ENCODE assay signal across 20 mouse cellular contexts in genomic region chr12:38824405-38824804, GRCm38 (mm10). TPM values are rescaled to one million over a fixed set of nuclear protein-coding genes. Genes with fewer than 3 reads are reported as not detected.
DNase-seq lines count a peak whose midpoint lies in the region; ATAC-seq and TF ChIP-seq lines count a peak whose summit lies in the region.
"Had no signal": no experiment of that assay in that cellular context is flagged by ENCODE, and none has a peak within 500 bp of the region (broad histone marks: within the 10 kb centered on the region; RNA-seq: fewer than 3 reads in every experiment).

No protein-coding gene starts in this region.

- no peak for TF ChIP-seq EP300 in stomach, postnatal 0 days (optimal IDR thresholded peaks at IDR 0.05)

- TF ChIP-seq CTCF in stomach, postnatal 0 days (IDR thresholded peaks at IDR 0.05; ENCODE audit: low read depth): no peak

- H3K27ac ChIP-seq in hindbrain, embryonic 14.5 days: no peak overlapping the region
- no peak overlapping the region for H3K27ac ChIP-seq in hindbrain, embryonic 10.5 days
- H3K27ac ChIP-seq in stomach, embryonic 16.5 days (ENCODE audit: low read length): no peak overlapping the region
- no peak overlapping the region for H3K27ac ChIP-seq in stomach, postnatal 0 days (replicated peaks)
- H3K27ac ChIP-seq in neural tube, embryonic 15.5 days (replicated peaks): no peak overlapping the region
- H3K27ac ChIP-seq: limb, embryonic 13.5 days; liver, embryonic 15.5 days; midbrain, embryonic 10.5 days; stomach, embryonic 15.5 days had no signal

- DNase-seq in hindbrain, embryonic 14.5 days (ENCODE audit: low spot score): no peak
- no peak for DNase-seq in hindbrain, embryonic 10.5 days (ENCODE audit: low spot score)
- DNase-seq in stomach, postnatal 0 days (ENCODE audit: low spot score): no peak
- peak; percentile 64 to 66 for DNase-seq in cerebellum, postnatal 25 days
- no peak for DNase-seq in natural killer cell, adult 2 months (ENCODE audit: low spot score in 2 of 2)
- no peak for DNase-seq in adipocyte (ENCODE audit: low spot score)
- DNase-seq: adrenal gland, postnatal 10 days; embryo, embryonic 11 days; gastrocnemius, postnatal 25 days; kidney, adult 11 months; kidney, postnatal 14 days; lung, postnatal 10 days; thymus, postnatal 25 days had no signal

- no peaks in the 10 kb centered on the region for H3K36me3 ChIP-seq in hindbrain, embryonic 14.5 days (replicated peaks; ENCODE audit: control insufficient read depth, insufficient read depth)
- H3K36me3 ChIP-seq in hindbrain, embryonic 10.5 days: no peaks in the 10 kb centered on the region
- no peaks in the 10 kb centered on the region for H3K36me3 ChIP-seq in stomach, embryonic 16.5 days (ENCODE audit: control insufficient read depth, insufficient read depth, low read length)
- no peaks in the 10 kb centered on the region for H3K36me3 ChIP-seq in stomach, postnatal 0 days (ENCODE audit: control insufficient read depth, insufficient read depth, low read length)
- no peaks in the 10 kb centered on the region for H3K36me3 ChIP-seq in neural tube, embryonic 15.5 days
- H3K36me3 ChIP-seq: limb, embryonic 13.5 days; liver, embryonic 15.5 days; midbrain, embryonic 10.5 days; stomach, embryonic 15.5 days had no signal

- 60% methylated on average over 10 of the region's 10 CpGs for WGBS in hindbrain, embryonic 14.5 days
- 96% methylated on average over 10 of the region's 10 CpGs for WGBS in hindbrain, embryonic 10.5 days
- 92% methylated on average over 10 of the region's 10 CpGs for WGBS in stomach, embryonic 16.5 days
- WGBS in stomach, postnatal 0 days: 92% methylated on average over 10 of the region's 10 CpGs
- WGBS in neural tube, embryonic 15.5 days: 57% methylated on average over 10 of the region's 10 CpGs

- no peaks in the 10 kb centered on the region for H3K27me3 ChIP-seq in hindbrain, embryonic 14.5 days (ENCODE audit: control insufficient read depth, insufficient read depth, low read length)
- H3K27me3 ChIP-seq in hindbrain, embryonic 10.5 days (ENCODE audit: insufficient read depth, poor library complexity, severe bottlenecking): no peaks in the 10 kb centered on the region
- no peaks in the 10 kb centered on the region for H3K27me3 ChIP-seq in stomach, embryonic 16.5 days (ENCODE audit: control insufficient read depth, insufficient read depth, low read length)
- H3K27me3 ChIP-seq in stomach, postnatal 0 days (ENCODE audit: control insufficient read depth, insufficient read depth, low read length): no peaks in the 10 kb centered on the region
- no peaks in the 10 kb centered on the region for H3K27me3 ChIP-seq in neural tube, embryonic 15.5 days (replicated peaks)
- H3K27me3 ChIP-seq: limb, embryonic 13.5 days; liver, embryonic 15.5 days; stomach, embryonic 15.5 days had no signal

- no peaks in the 10 kb centered on the region for H3K4me1 ChIP-seq in hindbrain, embryonic 14.5 days (replicated peaks; ENCODE audit: control insufficient read depth, insufficient read depth, low read length)
- no peaks in the 10 kb centered on the region for H3K4me1 ChIP-seq in hindbrain, embryonic 10.5 days (replicated peaks)
- H3K4me1 ChIP-seq in stomach, embryonic 16.5 days (ENCODE audit: control insufficient read depth, insufficient read depth, low read length): no peaks in the 10 kb centered on the region
- H3K4me1 ChIP-seq in stomach, postnatal 0 days (replicated peaks; ENCODE audit: control insufficient read depth, insufficient read depth): no peaks in the 10 kb centered on the region
- H3K4me1 ChIP-seq in neural tube, embryonic 15.5 days: no peaks in the 10 kb centered on the region
- H3K4me1 ChIP-seq: limb, embryonic 13.5 days; liver, embryonic 15.5 days; midbrain, embryonic 10.5 days; stomach, embryonic 15.5 days had no signal

- no peak overlapping the region for H3K9ac ChIP-seq in hindbrain, embryonic 14.5 days
- no peak overlapping the region for H3K9ac ChIP-seq in stomach, embryonic 16.5 days (ENCODE audit: low read length)
- no peak overlapping the region for H3K9ac ChIP-seq in stomach, postnatal 0 days (ENCODE audit: low read length)
- no peak overlapping the region for H3K9ac ChIP-seq in neural tube, embryonic 15.5 days (replicated peaks)
- H3K9ac ChIP-seq: limb, embryonic 13.5 days; liver, embryonic 15.5 days; stomach, embryonic 15.5 days had no signal

- peak; percentile 53 for ATAC-seq in hindbrain, embryonic 14.5 days (ENCODE audit: low FRiP score)
- peak; percentile 21; the same call in 1 of the 2 replicates for ATAC-seq in stomach, embryonic 16.5 days (ENCODE audit: insufficient read depth, low FRiP score)
- no peak for ATAC-seq in stomach, postnatal 0 days (ENCODE audit: low FRiP score, low TSS enrichment)
- ATAC-seq in neural tube, embryonic 15.5 days (ENCODE audit: low FRiP score): 0 out of 2 replicates have a peak, but pooled peaks have one; percentile 17

- no peak overlapping the region for H3K4me3 ChIP-seq in hindbrain, embryonic 14.5 days (replicated peaks; ENCODE audit: low read length)
- H3K4me3 ChIP-seq in hindbrain, embryonic 10.5 days: no peak overlapping the region
- no peak overlapping the region for H3K4me3 ChIP-seq in stomach, embryonic 16.5 days (replicated peaks; ENCODE audit: low read length)
- H3K4me3 ChIP-seq in stomach, postnatal 0 days (ENCODE audit: low read depth, low read length): no peak overlapping the region
- H3K4me3 ChIP-seq in neural tube, embryonic 15.5 days (replicated peaks): peak overlapping the region; percentile 14; the same call in 1 of the 2 replicates
- H3K4me3 ChIP-seq: limb, embryonic 13.5 days; liver, embryonic 15.5 days; midbrain, embryonic 10.5 days; stomach, embryonic 15.5 days had no signal

- no peaks in the 10 kb centered on the region for H3K9me3 ChIP-seq in hindbrain, embryonic 14.5 days (ENCODE audit: control insufficient read depth, low read length)
- H3K9me3 ChIP-seq in hindbrain, embryonic 10.5 days: no peaks in the 10 kb centered on the region
- no peaks in the 10 kb centered on the region for H3K9me3 ChIP-seq in stomach, embryonic 16.5 days (replicated peaks; ENCODE audit: control insufficient read depth, low read length)
- no peaks in the 10 kb centered on the region for H3K9me3 ChIP-seq in stomach, postnatal 0 days (ENCODE audit: control insufficient read depth, low read length)
- H3K9me3 ChIP-seq in neural tube, embryonic 15.5 days (replicated peaks): no peaks in the 10 kb centered on the region
- H3K9me3 ChIP-seq: limb, embryonic 13.5 days; liver, embryonic 15.5 days; midbrain, embryonic 10.5 days; stomach, embryonic 15.5 days had no signal

- H3K4me2 ChIP-seq in hindbrain, embryonic 14.5 days (replicated peaks): 0 out of 2 replicates have a peak overlapping the region, but pooled peaks have one; percentile 27
- no peak overlapping the region for H3K4me2 ChIP-seq in stomach, embryonic 16.5 days (ENCODE audit: low read depth, low read length)
- no peak overlapping the region for H3K4me2 ChIP-seq in stomach, postnatal 0 days (replicated peaks; ENCODE audit: low read depth)
- H3K4me2 ChIP-seq in neural tube, embryonic 15.5 days: peak overlapping the region; percentile 30
- H3K4me2 ChIP-seq: heart, embryonic 11.5 days; limb, embryonic 13.5 days; liver, embryonic 15.5 days; stomach, embryonic 15.5 days had no signal

RNA-seq across cellular contexts. Expression of gene Etv1, which starts 45.2 kb away (rescaled TPM):
- 22.3 and 29.6 TPM in 2 replicates for polyA plus RNA-seq in hindbrain, embryonic 14.5 days (2014; fragmentation: Nextera tagmentation; extraction: Ambion mirVana)
- 10.2 and 15.0 TPM in 2 replicates for polyA plus RNA-seq in hindbrain, embryonic 10.5 days (2016; fragmentation: Nextera tagmentation; extraction: Ambion mirVana)
- polyA plus RNA-seq in stomach, embryonic 16.5 days (2015; fragmentation: Nextera tagmentation; extraction: Ambion mirVana): 42.1 and 44.6 TPM in 2 replicates
- 20.7 and 20.9 TPM in 2 replicates for polyA plus RNA-seq in stomach, postnatal 0 days (2015; fragmentation: Nextera tagmentation; extraction: Ambion mirVana)
- 22.7 and 28.7 TPM in 2 replicates for polyA plus RNA-seq in neural tube, embryonic 15.5 days (2015; fragmentation: Nextera tagmentation; extraction: Ambion mirVana)

Comparison
In these comparisons a context has a peak if more than half of its experiments do, and no peak if none do; other contexts are left out.
1. DNase-seq: peak in cerebellum, postnatal 25 days (2 of 2); none in hindbrain, embryonic 14.5 days (single experiment), hindbrain, embryonic 10.5 days (single experiment), stomach, postnatal 0 days (single experiment), natural killer cell, adult 2 months (0 of 2) and adipocyte (single experiment).
2. H3K4me2 ChIP-seq: peak in hindbrain, embryonic 14.5 days (single experiment) and neural tube, embryonic 15.5 days (single experiment); none in stomach, embryonic 16.5 days (single experiment) and stomach, postnatal 0 days (single experiment).